Mouse (Mus musculus) heart, postnatal 0 days (tissue): ENCODE results near the gene Chic2.

Experiments
- CTCF ChIP-seq: IDR thresholded peaks from 2 replicates; pipeline ENCODE4 v1.5.1; 2016; ENCODE audit warnings: antibody characterized with exemption, control low read depth, low read depth
- EP300 ChIP-seq: IDR thresholded peaks from 2 replicates; pipeline ENCODE4 v1.6.1; 2016; ENCODE audit warnings: antibody characterized with exemption, low read depth

DNA sequence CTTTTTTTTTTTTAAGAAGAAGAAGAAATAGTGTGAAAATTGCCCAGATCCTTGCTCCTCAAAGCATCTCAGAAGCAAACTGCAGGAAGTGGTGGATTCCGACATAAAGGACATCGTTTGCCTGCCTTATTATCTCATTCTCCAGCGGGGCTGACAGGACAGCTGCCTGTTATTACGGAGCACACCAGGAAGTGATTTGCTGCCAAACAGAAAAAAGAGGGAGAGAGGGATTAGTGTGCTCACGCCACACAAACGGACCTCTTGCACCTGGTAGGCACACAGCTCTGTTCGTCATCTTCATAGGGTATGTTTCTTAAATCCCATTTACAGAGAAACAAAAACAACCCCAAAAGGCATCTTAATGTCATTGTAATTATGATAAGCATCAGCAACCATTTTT is 64.4 kb downstream of the Chic2 start:
- TF ChIP-seq CTCF (no peak), EP300 (no peak)
